Mouse (Mus musculus): ENCODE measurements around the gene Apobec4.
A peak's percentile ranks its signal among the peaks of the same experiment; 100 is the strongest.

DNA sequence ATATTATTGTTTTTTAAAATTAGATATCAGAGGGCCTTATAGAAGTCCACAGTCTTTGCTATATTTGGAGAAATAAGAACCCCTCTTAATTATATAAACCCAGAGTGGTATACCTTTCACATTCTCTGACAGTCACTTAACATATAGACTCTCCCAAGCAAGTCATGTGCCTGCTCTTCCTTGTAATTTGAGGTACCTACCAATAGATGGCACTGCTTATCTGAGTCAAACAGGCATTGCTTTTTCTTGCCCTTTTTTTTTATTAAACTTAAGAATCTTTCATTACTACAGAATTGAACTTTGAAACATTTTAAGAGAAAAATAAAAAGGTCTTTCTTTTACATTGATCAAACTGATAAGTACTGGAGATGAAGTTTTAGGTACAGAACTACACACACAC lies 26.1 kb upstream of the Apobec4 start:
- TF ChIP-seq CTCF (IDR thresholded peaks at IDR 0.05; ENCODE audit: low read depth, low read length) (peak; percentile 22), POLR2A (IDR thresholded peaks at IDR 0.05; ENCODE audit: insufficient read depth, low read length) (no peak)
